Mouse (Mus musculus) myocyte (in vitro differentiated cells): Measurements from ENCODE around the gene Thada.

Source experiments
- E2F4 ChIP-seq: IDR thresholded peaks from one replicate; pipeline ENCODE4 v1.6.1; 2011; ENCODE audit warnings: mild to moderate bottlenecking, control low read depth, moderate library complexity; ENCODE audit not compliant: insufficient read depth
- MYOD1 ChIP-seq, 3 experiments: IDR thresholded peaks; one replicate each; pipeline ENCODE4 v1.6.1; 2011; ENCODE audit warnings: control low read depth in 2 of 3, low read depth in 2 of 3, mild to moderate bottlenecking in 2 of 3, moderate library complexity in 1 of 3; ENCODE audit not compliant: insufficient read length in 2 of 3, control insufficient read depth in 1 of 3
- POLR2A ChIP-seq: IDR thresholded peaks from one replicate; pipeline ENCODE4 v1.6.1; 2011; ENCODE audit warnings: low read depth, mild to moderate bottlenecking, control low read depth, moderate library complexity; ENCODE audit not compliant: insufficient read length
- TCF12 ChIP-seq: IDR thresholded peaks from one replicate; pipeline ENCODE4 v1.6.1; 2011; ENCODE audit warnings: mild to moderate bottlenecking, control low read depth; ENCODE audit not compliant: poor library complexity, insufficient read depth, severe bottlenecking
- USF1 ChIP-seq: IDR thresholded peaks from one replicate; pipeline ENCODE4 v1.6.1; 2011; ENCODE audit warnings: low read depth, mild to moderate bottlenecking, control low read depth, moderate library complexity

- TF ChIP-seq E2F4 (no peak), POLR2A (no peak), MYOD1 (IDR thresholded peaks at IDR 0.05; ENCODE audit: control insufficient read depth in 1 of 3, insufficient read length in 2 of 3, low read depth in 2 of 3) (no peak), TCF12 (no peak), USF1 (no peak)
Observed at GRCm38 (mm10) chr17:84215264-84215960, 250.6 kb downstream of the Thada start.
